Mouse (Mus musculus) cerebellum, adult 2 months (tissue): ENCODE measurements around the gene Myo1b.

Experiments
- CTCF ChIP-seq: fragments of 200-500 bp; IDR thresholded peaks from 2 replicates; pipeline ENCODE4 v1.5.1; 2011; ENCODE audit warnings: low read depth, mild to moderate bottlenecking, control low read depth, low read length, moderate library complexity, borderline replicate concordance; ENCODE audit not compliant: insufficient read depth
- POLR2A ChIP-seq: fragments of 200-500 bp; IDR thresholded peaks from 2 replicates; pipeline ENCODE4 v1.6.1; 2011; ENCODE audit warnings: low read length, control low read depth, borderline replicate concordance; ENCODE audit not compliant: insufficient read depth

GRCm38 (mm10) chr1:51855541-51856244 lies 60.2 kb downstream of the Myo1b start:
- no peak for TF ChIP-seq POLR2A
- no peak for TF ChIP-seq CTCF
